Mouse (Mus musculus): ENCODE results near the gene Mrps27. TPM values are rescaled to one million over a fixed set of nuclear protein-coding genes. Genes with fewer than 3 reads are reported as not detected.

The Mrps27 gene
- polyA plus RNA-seq, 1 experiment from 2014 or later: 76.1 TPM

DNA sequence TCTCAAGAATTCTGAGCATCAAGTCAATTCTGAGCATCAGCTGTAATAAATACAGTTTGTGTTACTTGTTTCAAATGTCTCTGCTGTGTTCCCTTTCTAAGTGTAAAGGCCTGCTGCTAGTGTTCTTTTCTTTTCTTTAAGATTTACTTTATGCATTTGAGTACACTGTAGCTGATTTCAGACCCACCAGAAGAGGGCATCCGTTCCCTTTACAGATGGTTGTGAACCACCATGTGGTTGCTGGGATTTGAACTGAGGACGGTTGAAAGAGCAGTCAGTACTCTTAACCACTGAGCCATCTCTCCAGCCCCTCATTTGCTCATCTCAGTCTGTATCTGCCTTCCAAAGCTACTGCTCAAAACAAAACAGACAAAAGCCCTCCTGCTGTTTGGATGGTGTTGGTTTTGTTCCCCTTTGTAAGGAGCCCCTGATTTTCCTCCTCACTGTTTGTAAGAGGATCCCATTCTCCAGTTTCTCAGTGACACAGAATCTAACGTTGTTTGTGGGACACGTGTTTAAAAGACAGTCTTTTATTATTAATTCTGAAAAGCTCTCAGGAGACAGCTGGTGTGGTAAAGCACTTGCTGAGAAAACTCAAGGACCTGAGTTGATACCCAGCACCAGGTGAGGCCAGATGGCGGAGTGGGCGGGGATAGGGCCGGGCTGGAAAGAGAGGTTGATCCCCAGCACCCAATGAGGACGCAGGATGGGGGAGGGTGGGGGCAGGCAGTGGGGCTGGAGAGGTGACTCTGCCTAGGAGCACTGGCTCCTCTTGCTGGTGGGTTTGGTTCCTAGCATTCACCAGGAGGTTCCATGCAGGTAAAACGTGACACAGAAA, 12.1 kb downstream of the Mrps27 start:
- no peak overlapping the region for H3K27ac ChIP-seq (ENCODE audit: low read length)
- no peak overlapping the region for H3K4me3 ChIP-seq (ENCODE audit: low read length)
- no peak overlapping the region for H3K4me2 ChIP-seq (ENCODE audit: low read depth, low read length)
- H3K9ac ChIP-seq (ENCODE audit: low read depth, low read length): no peak overlapping the region
- no peak for ATAC-seq
- H3K27me3 ChIP-seq (replicated peaks; ENCODE audit: control insufficient read depth, insufficient read depth, low read length): no peaks in the 10 kb centered on the region
- no peaks in the 10 kb centered on the region for H3K9me3 ChIP-seq (ENCODE audit: control insufficient read depth, low read length)
- H3K36me3 ChIP-seq (ENCODE audit: control insufficient read depth, insufficient read depth, low read length): no peaks in the 10 kb centered on the region
- H3K4me1 ChIP-seq (ENCODE audit: control insufficient read depth, insufficient read depth, low read length): peaks cover 4% of the 10 kb centered on the region
- 49% methylated on average over 9 of the region's 9 CpGs for WGBS

DNA sequence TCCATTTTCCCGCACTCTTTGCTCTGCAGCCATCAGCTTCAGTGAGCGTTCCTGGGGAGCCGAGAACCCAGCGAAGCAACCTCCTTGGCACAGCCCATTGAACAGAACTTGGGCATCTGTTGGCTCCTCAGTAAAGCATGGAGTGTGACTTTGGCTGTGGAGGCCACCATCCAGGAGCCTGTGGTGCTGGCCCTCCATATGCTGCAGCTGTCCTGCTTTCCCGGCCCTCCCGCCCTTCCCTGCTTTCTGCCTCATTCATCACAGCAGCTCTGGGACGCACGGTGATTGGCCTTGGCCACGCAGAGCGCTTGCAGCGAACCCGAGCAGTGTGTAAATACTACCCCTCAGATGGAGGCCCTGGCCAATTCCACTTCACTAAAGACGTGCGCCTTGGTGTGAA, 14.3 kb downstream of the Mrps27 start:
- no peaks in the 10 kb centered on the region for H3K9me3 ChIP-seq (ENCODE audit: control insufficient read depth, low read length)
- peak; percentile 17; the same call in 1 of the 2 replicates for ATAC-seq
- 75% methylated on average over 14 of the region's 14 CpGs for WGBS

DNA sequence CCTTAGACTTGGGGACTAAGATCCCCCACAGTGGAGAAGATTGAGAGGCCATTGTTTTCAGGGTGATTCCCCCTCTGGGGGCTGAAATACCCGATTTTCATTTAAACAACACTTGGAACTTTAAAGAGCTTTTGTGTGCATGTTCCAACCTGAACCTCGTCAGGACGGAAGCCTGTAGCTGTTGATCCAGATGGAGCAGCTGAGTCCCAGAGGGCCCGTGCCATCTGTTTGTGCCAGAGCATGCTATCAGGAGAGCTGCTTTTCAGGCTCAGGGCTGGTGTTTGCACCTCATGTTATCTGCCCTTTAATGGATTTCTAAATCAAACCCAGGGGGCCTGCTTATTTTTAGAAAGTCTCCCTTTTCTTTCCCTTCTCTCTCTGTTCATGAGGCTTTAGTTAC, 19.3 kb downstream of the Mrps27 start:
- H3K4me3 ChIP-seq (ENCODE audit: low read length): no peak overlapping the region
- no peaks in the 10 kb centered on the region for H3K27me3 ChIP-seq (replicated peaks; ENCODE audit: control insufficient read depth, insufficient read depth, low read length)
- no peak overlapping the region for H3K27ac ChIP-seq (ENCODE audit: low read length)
- no peaks in the 10 kb centered on the region for H3K36me3 ChIP-seq (ENCODE audit: control insufficient read depth, insufficient read depth, low read length)
- H3K4me1 ChIP-seq (ENCODE audit: control insufficient read depth, insufficient read depth, low read length): no peaks in the 10 kb centered on the region
- H3K9me3 ChIP-seq (ENCODE audit: control insufficient read depth, low read length): no peaks in the 10 kb centered on the region
- H3K4me2 ChIP-seq (ENCODE audit: low read depth, low read length): no peak overlapping the region
- no peak overlapping the region for H3K9ac ChIP-seq (ENCODE audit: low read depth, low read length)
- no peak for ATAC-seq
- 73% methylated on average over 4 of the region's 4 CpGs for WGBS

More for the DNA sequence above, 14.3 kb downstream of the Mrps27 start:
- Histone ChIP-seq H3K27ac (ENCODE audit: low read length) (no peak overlapping the region), H3K36me3 (ENCODE audit: control insufficient read depth, insufficient read depth, low read length) (no peaks in the 10 kb centered on the region), H3K4me1 (ENCODE audit: control insufficient read depth, insufficient read depth, low read length) (peaks cover 4% of the 10 kb centered on the region), H3K27me3 (replicated peaks; ENCODE audit: control insufficient read depth, insufficient read depth, low read length) (no peaks in the 10 kb centered on the region), H3K4me3 (ENCODE audit: low read length) (no peak overlapping the region), H3K9ac (ENCODE audit: low read depth, low read length) (no peak overlapping the region), H3K4me2 (ENCODE audit: low read depth, low read length) (no peak overlapping the region)

DNA sequence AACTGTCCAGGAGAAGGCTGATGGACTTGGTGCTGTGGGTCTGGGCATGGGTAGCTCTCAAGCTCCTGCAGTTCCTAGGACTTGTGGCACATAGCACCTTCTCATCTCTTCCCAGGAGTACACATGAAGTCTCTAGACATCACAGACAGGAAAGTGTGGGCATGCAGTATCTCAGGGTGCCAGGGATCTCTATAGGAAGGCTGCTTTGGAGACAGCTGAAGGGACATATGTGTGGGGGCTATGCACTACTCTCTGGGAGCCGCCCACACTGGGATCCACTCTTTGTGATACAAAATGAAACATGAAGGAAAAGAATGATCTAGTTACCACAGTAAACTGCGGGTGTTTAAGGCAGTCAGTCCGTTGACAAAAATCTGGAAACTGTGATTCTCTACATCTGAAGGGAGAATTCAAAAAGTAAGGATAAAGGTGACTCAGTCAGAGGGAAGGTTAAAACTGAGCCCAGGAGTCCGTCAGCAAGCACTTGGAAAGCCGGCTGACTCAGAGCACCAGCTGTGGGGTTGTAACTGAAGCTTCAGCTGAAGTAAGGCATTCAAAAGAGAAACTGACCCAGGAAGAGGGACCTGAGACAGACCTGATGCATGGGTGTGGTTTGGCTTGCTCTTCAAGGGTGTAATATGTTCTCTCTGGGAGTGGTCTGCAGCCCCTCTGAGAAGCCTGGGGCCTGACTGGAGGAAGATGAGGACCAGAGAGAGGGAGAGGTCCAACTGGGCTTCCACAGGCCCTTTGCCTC, 22.0 kb downstream of the Mrps27 start:
- no peak overlapping the region for H3K9ac ChIP-seq (ENCODE audit: low read depth, low read length)
- no peaks in the 10 kb centered on the region for H3K36me3 ChIP-seq (ENCODE audit: control insufficient read depth, insufficient read depth, low read length)
- 89% methylated on average over 5 of the region's 5 CpGs for WGBS
- ATAC-seq: no peak
- H3K4me3 ChIP-seq (ENCODE audit: low read length): no peak overlapping the region
- no peaks in the 10 kb centered on the region; the same call in 1 of the 2 replicates for H3K9me3 ChIP-seq (ENCODE audit: control insufficient read depth, low read length)
- H3K27ac ChIP-seq (ENCODE audit: low read length): no peak overlapping the region
- no peak overlapping the region for H3K4me2 ChIP-seq (ENCODE audit: low read depth, low read length)
- H3K27me3 ChIP-seq (replicated peaks; ENCODE audit: control insufficient read depth, insufficient read depth, low read length): no peaks in the 10 kb centered on the region
- no peaks in the 10 kb centered on the region for H3K4me1 ChIP-seq (ENCODE audit: control insufficient read depth, insufficient read depth, low read length)

DNA sequence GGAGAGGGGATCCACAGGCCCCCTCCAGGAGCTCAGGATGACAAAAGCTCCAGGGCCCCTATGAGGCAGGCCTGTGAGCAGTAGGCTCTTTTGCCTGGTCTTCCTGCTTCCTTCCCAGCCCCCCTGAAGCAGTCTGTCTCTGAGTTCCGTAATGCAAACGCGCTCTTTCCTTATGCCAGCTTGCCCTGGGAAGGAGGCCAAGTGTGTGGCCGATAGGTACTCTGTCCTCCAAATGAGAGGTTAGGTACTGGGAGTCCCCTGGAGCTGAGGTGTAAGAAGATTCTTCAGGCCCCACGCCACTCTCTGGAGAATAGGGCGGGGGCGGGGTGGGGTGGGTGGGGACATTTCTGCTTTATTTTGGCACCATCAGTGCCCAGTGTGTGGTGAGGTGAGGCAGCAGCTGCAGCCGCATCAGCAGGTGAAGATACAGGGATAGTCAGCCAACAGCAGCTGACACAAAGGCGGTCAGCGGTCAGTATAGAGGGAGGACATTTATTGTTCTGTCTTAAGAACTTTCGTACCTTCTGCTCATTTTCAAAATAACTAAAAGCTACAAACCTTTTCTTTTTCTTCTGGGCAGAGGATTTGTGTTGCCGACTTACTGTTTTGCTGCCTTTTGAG, 23.1 kb downstream of the Mrps27 start:
- no peak overlapping the region for H3K27ac ChIP-seq (ENCODE audit: low read length)
- H3K4me3 ChIP-seq (ENCODE audit: low read length): no peak overlapping the region
- no peaks in the 10 kb centered on the region for H3K36me3 ChIP-seq (ENCODE audit: control insufficient read depth, insufficient read depth, low read length)
- no peaks in the 10 kb centered on the region for H3K27me3 ChIP-seq (replicated peaks; ENCODE audit: control insufficient read depth, insufficient read depth, low read length)
- WGBS: 87% methylated on average over 12 of the region's 12 CpGs
- no peak overlapping the region for H3K9ac ChIP-seq (ENCODE audit: low read depth, low read length)
- H3K9me3 ChIP-seq (ENCODE audit: control insufficient read depth, low read length): no peaks in the 10 kb centered on the region; the same call in 1 of the 2 replicates
- no peak for ATAC-seq
- no peak overlapping the region for H3K4me2 ChIP-seq (ENCODE audit: low read depth, low read length)
- H3K4me1 ChIP-seq (ENCODE audit: control insufficient read depth, insufficient read depth, low read length): no peaks in the 10 kb centered on the region

DNA sequence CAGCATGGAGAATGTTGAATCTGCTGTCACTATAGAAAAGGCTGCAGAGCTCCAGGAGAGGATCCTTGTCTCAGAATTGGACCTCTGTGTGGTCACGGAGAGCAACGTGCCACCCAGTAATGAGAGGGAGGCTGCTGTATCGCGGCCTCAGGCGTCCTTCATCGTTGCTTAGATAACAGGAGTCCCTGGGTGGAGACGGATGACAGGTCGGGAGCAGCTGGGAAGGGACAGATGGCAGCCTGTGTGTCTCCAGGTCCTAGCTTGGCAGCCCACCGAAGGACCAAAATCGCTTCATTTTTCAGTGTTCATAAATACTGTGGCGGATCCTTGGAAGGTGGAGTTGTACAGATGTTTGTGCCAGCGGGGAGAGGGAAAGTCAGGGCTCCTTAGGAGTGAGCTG, 24.5 kb downstream of the Mrps27 start:
- WGBS: 72% methylated on average over 12 of the region's 12 CpGs
- no peak overlapping the region for H3K27ac ChIP-seq (ENCODE audit: low read length)

DNA sequence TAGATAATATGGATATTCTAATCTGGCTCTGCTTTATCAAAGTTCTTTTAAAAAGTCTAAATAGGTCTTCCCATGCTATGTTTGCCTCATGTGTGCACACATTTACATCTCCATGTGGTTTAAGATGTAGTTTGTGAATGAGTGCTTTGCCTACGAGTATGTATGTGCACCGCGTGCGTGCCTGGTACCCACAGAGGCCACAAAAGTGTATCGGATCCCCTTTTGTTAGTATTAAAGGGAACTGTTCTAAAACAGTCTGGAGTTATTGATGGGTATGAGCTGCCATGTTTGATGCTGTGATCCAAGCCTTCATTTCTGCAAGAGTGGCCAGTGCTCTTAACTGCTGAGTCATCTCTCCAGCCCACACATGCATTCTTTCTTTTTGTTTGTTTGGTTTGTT, 26.7 kb downstream of the Mrps27 start:
- Histone ChIP-seq H3K9ac (ENCODE audit: low read depth, low read length) (no peak overlapping the region), H3K4me3 (ENCODE audit: low read length) (no peak overlapping the region), H3K9me3 (ENCODE audit: control insufficient read depth, low read length) (no peaks in the 10 kb centered on the region; the same call in 1 of the 2 replicates), H3K4me2 (ENCODE audit: low read depth, low read length) (no peak overlapping the region), H3K36me3 (ENCODE audit: control insufficient read depth, insufficient read depth, low read length) (no peaks in the 10 kb centered on the region), H3K4me1 (ENCODE audit: control insufficient read depth, insufficient read depth, low read length) (no peaks in the 10 kb centered on the region; the same call in 1 of the 2 replicates), H3K27me3 (replicated peaks; ENCODE audit: control insufficient read depth, insufficient read depth, low read length) (no peaks in the 10 kb centered on the region), H3K27ac (ENCODE audit: low read length) (no peak overlapping the region)
- WGBS: 95% methylated on average over 5 of the region's 5 CpGs
- ATAC-seq: no peak

More for the DNA sequence above, 24.5 kb downstream of the Mrps27 start:
- H3K9me3 ChIP-seq (ENCODE audit: control insufficient read depth, low read length): no peaks in the 10 kb centered on the region; the same call in 1 of the 2 replicates
- no peaks in the 10 kb centered on the region; the same call in 1 of the 2 replicates for H3K4me1 ChIP-seq (ENCODE audit: control insufficient read depth, insufficient read depth, low read length)
- no peak overlapping the region for H3K4me2 ChIP-seq (ENCODE audit: low read depth, low read length)
- H3K27me3 ChIP-seq (replicated peaks; ENCODE audit: control insufficient read depth, insufficient read depth, low read length): no peaks in the 10 kb centered on the region
- no peak for ATAC-seq
- H3K4me3 ChIP-seq (ENCODE audit: low read length): no peak overlapping the region
- H3K9ac ChIP-seq (ENCODE audit: low read depth, low read length): no peak overlapping the region
- H3K36me3 ChIP-seq (ENCODE audit: control insufficient read depth, insufficient read depth, low read length): no peaks in the 10 kb centered on the region

DNA sequence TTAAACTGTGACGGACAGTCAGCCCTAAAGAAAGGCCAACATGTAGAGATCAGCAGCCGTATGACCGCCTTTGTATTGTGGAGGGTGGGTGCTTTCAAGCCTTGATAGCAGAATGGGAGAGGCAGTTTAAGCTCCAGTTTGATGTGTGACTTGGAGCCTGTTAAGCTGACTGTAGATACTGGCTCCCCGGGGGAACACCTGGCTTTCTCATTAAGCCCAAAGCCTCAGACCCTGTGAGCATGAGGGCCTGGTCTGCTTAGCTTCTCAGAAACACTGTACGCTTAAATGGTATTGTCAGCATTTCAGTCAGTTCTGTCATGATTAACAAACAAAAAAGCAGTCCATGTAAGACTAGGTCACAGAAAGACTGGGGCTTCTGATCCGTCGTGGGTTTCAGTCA, 29.1 kb downstream of the Mrps27 start:
- no peak for ATAC-seq
- Histone ChIP-seq H3K4me2 (ENCODE audit: low read depth, low read length) (no peak overlapping the region), H3K4me1 (ENCODE audit: control insufficient read depth, insufficient read depth, low read length) (no peaks in the 10 kb centered on the region; the same call in 1 of the 2 replicates), H3K9ac (ENCODE audit: low read depth, low read length) (no peak overlapping the region), H3K27ac (ENCODE audit: low read length) (peak overlapping the region; percentile 33; the same call in 1 of the 2 replicates), H3K9me3 (ENCODE audit: control insufficient read depth, low read length) (no peaks in the 10 kb centered on the region; the same call in 1 of the 2 replicates), H3K36me3 (ENCODE audit: control insufficient read depth, insufficient read depth, low read length) (no peaks in the 10 kb centered on the region), H3K27me3 (replicated peaks; ENCODE audit: control insufficient read depth, insufficient read depth, low read length) (no peaks in the 10 kb centered on the region), H3K4me3 (ENCODE audit: low read length) (no peak overlapping the region)
- WGBS: 67% methylated on average over 7 of the region's 7 CpGs

DNA sequence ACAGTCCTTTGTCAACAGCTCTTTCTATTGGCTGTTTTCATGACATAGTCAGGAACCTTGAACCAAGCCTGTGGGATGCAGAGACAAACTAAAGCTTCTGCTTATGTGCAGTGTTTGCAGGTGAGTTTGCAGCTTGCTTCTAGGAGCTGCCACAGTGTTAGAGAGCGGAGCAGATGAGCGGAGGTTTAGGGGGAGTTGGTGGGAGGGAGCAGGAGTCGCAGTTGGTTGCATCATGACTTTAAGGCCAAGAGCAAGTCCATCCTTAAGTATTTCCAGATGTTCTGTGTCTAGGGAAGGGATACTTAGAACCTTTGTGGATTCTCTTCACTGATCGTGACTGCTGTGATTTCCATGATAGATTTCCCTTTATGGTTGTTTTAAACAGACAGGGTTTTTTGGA, 29.6 kb downstream of the Mrps27 start:
- H3K4me3 ChIP-seq (ENCODE audit: low read length): no peak overlapping the region
- H3K4me2 ChIP-seq (ENCODE audit: low read depth, low read length): no peak overlapping the region
- WGBS: 53% methylated on average over 4 of the region's 4 CpGs
- H3K9me3 ChIP-seq (ENCODE audit: control insufficient read depth, low read length): no peaks in the 10 kb centered on the region; the same call in 1 of the 2 replicates
- no peaks in the 10 kb centered on the region; the same call in 1 of the 2 replicates for H3K4me1 ChIP-seq (ENCODE audit: control insufficient read depth, insufficient read depth, low read length)
- no peak overlapping the region for H3K9ac ChIP-seq (ENCODE audit: low read depth, low read length)
- peak overlapping the region; percentile 33; the same call in 1 of the 2 replicates for H3K27ac ChIP-seq (ENCODE audit: low read length)
- H3K27me3 ChIP-seq (replicated peaks; ENCODE audit: control insufficient read depth, insufficient read depth, low read length): no peaks in the 10 kb centered on the region
- no peaks in the 10 kb centered on the region for H3K36me3 ChIP-seq (ENCODE audit: control insufficient read depth, insufficient read depth, low read length)
- ATAC-seq: no peak
